Mouse (Mus musculus): ENCODE results near the gene Ppp1r21. TPM values are rescaled to one million over a fixed set of nuclear protein-coding genes. Genes with fewer than 3 reads are reported as not detected.
A peak's percentile ranks its signal among the peaks of the same experiment; 100 is the strongest.

The Ppp1r21 gene
- polyA plus RNA-seq, 1 experiment from 2014 or later: 21.4 TPM

- ATAC-seq (ENCODE audit: insufficient number of reproducible peaks, insufficient read depth, low FRiP score, low TSS enrichment): no peak
- no peaks in the 10 kb centered on the region for H3K36me3 ChIP-seq
- H3K4me1 ChIP-seq: peaks cover 3% of the 10 kb centered on the region; the same call in 1 of the 2 replicates
- H3K27me3 ChIP-seq: no peaks in the 10 kb centered on the region
- WGBS: 100% methylated on average over 1 of the region's 1 CpGs
- no peak overlapping the region for H3K27ac ChIP-seq
- H3K9me3 ChIP-seq: no peaks in the 10 kb centered on the region
- H3K4me3 ChIP-seq: no peak overlapping the region
- no peak overlapping the region for H3K4me2 ChIP-seq (replicated peaks)
- no peak overlapping the region for H3K9ac ChIP-seq
These were observed 85.7 kb downstream of the Ppp1r21 start for GRCm38 (mm10) chr17:88615492-88616155.

- 0 out of 2 replicates have a peak, but pooled peaks cover 8% of the 10 kb centered on the region for H3K36me3 ChIP-seq
- peaks cover 9% of the 10 kb centered on the region; the same call in 1 of the 2 replicates for H3K4me1 ChIP-seq
- H3K27ac ChIP-seq: no peak overlapping the region
- H3K27me3 ChIP-seq: no peaks in the 10 kb centered on the region
- 75% methylated on average over 4 of the region's 4 CpGs for WGBS
- H3K9me3 ChIP-seq: no peaks in the 10 kb centered on the region
- no peak overlapping the region for H3K4me2 ChIP-seq (replicated peaks)
- no peak for ATAC-seq (ENCODE audit: insufficient number of reproducible peaks, insufficient read depth, low FRiP score, low TSS enrichment)
- no peak overlapping the region for H3K4me3 ChIP-seq
- no peak overlapping the region for H3K9ac ChIP-seq
These were observed 91.0 kb downstream of the Ppp1r21 start for GRCm38 (mm10) chr17:88620935-88621334.

GRCm38 (mm10) chr17:88621374-88621773 is 91.5 kb downstream of the Ppp1r21 start:
- Histone ChIP-seq H3K4me2 (replicated peaks) (no peak overlapping the region), H3K36me3 (0 out of 2 replicates have a peak, but pooled peaks cover 8% of the 10 kb centered on the region), H3K27ac (no peak overlapping the region), H3K4me1 (peaks cover 13% of the 10 kb centered on the region), H3K9me3 (no peaks in the 10 kb centered on the region), H3K4me3 (no peak overlapping the region), H3K27me3 (no peaks in the 10 kb centered on the region), H3K9ac (no peak overlapping the region)
- no peak for ATAC-seq (ENCODE audit: insufficient number of reproducible peaks, insufficient read depth, low FRiP score, low TSS enrichment)
- WGBS: 71% methylated on average over 3 of the region's 3 CpGs

- ATAC-seq (ENCODE audit: insufficient number of reproducible peaks, insufficient read depth, low FRiP score, low TSS enrichment): no peak
These were observed 92.8 kb downstream of the Ppp1r21 start for GRCm38 (mm10) chr17:88622711-88623110.

GRCm38 (mm10) chr17:88624386-88624785 is 94.5 kb downstream of the Ppp1r21 start:
- H3K36me3 ChIP-seq: 0 out of 2 replicates have a peak, but pooled peaks cover 8% of the 10 kb centered on the region
- H3K9ac ChIP-seq: no peak overlapping the region
- H3K4me2 ChIP-seq (replicated peaks): no peak overlapping the region
- no peak overlapping the region for H3K27ac ChIP-seq
- ATAC-seq (ENCODE audit: insufficient number of reproducible peaks, insufficient read depth, low FRiP score, low TSS enrichment): no peak
- H3K27me3 ChIP-seq: no peaks in the 10 kb centered on the region
- no peak overlapping the region for H3K4me3 ChIP-seq
- WGBS: 83% methylated on average over 4 of the region's 4 CpGs
- no peaks in the 10 kb centered on the region for H3K9me3 ChIP-seq
- H3K4me1 ChIP-seq: peaks cover 39% of the 10 kb centered on the region

More at GRCm38 (mm10) chr17:88622711-88623110, 92.8 kb downstream of the Ppp1r21 start:
- Histone ChIP-seq H3K9ac (no peak overlapping the region), H3K27me3 (no peaks in the 10 kb centered on the region), H3K9me3 (no peaks in the 10 kb centered on the region), H3K36me3 (0 out of 2 replicates have a peak, but pooled peaks cover 8% of the 10 kb centered on the region), H3K4me1 (peaks cover 24% of the 10 kb centered on the region), H3K4me2 (replicated peaks) (no peak overlapping the region), H3K27ac (no peak overlapping the region), H3K4me3 (no peak overlapping the region)
- WGBS: 93% methylated on average over 1 of the region's 1 CpGs

- 90% methylated on average over 13 of the region's 13 CpGs for WGBS
- no peak for ATAC-seq (ENCODE audit: insufficient number of reproducible peaks, insufficient read depth, low FRiP score, low TSS enrichment)
- H3K27ac ChIP-seq: peak overlapping the region; percentile 77
- H3K9me3 ChIP-seq: no peaks in the 10 kb centered on the region
- no peak overlapping the region for H3K4me2 ChIP-seq (replicated peaks)
- 0 out of 2 replicates have a peak, but pooled peaks cover 8% of the 10 kb centered on the region for H3K36me3 ChIP-seq
- H3K27me3 ChIP-seq: no peaks in the 10 kb centered on the region
- peaks cover 49% of the 10 kb centered on the region for H3K4me1 ChIP-seq
- H3K4me3 ChIP-seq: no peak overlapping the region
- H3K9ac ChIP-seq: no peak overlapping the region
These were observed 95.4 kb downstream of the Ppp1r21 start for GRCm38 (mm10) chr17:88625350-88625749.

GRCm38 (mm10) chr17:88625931-88626330 is 96.0 kb downstream of the Ppp1r21 start:
- Histone ChIP-seq H3K9ac (no peak overlapping the region), H3K4me2 (replicated peaks) (no peak overlapping the region), H3K9me3 (no peaks in the 10 kb centered on the region), H3K36me3 (0 out of 2 replicates have a peak, but pooled peaks cover 8% of the 10 kb centered on the region), H3K27ac (peak overlapping the region; percentile 77), H3K4me1 (peaks cover 54% of the 10 kb centered on the region), H3K27me3 (no peaks in the 10 kb centered on the region), H3K4me3 (no peak overlapping the region)
- ATAC-seq (ENCODE audit: insufficient number of reproducible peaks, insufficient read depth, low FRiP score, low TSS enrichment): no peak
- 37% methylated on average over 7 of the region's 7 CpGs for WGBS

- H3K4me1 ChIP-seq: peaks cover 55% of the 10 kb centered on the region
- H3K36me3 ChIP-seq: 0 out of 2 replicates have a peak, but pooled peaks cover 8% of the 10 kb centered on the region
- ATAC-seq (ENCODE audit: insufficient number of reproducible peaks, insufficient read depth, low FRiP score, low TSS enrichment): peak; percentile 38; the same call in 1 of the 2 replicates
These were observed 96.5 kb downstream of the Ppp1r21 start for GRCm38 (mm10) chr17:88626347-88626811.

GRCm38 (mm10) chr17:88627150-88627549 is 97.2 kb downstream of the Ppp1r21 start:
- Histone ChIP-seq H3K4me1 (peaks cover 60% of the 10 kb centered on the region), H3K9me3 (no peaks in the 10 kb centered on the region), H3K4me2 (replicated peaks) (peak overlapping the region; percentile 27), H3K27ac (peak overlapping the region; percentile 77), H3K4me3 (no peak overlapping the region), H3K27me3 (no peaks in the 10 kb centered on the region), H3K9ac (no peak overlapping the region), H3K36me3 (0 out of 2 replicates have a peak, but pooled peaks cover 8% of the 10 kb centered on the region)
- no peak for ATAC-seq (ENCODE audit: insufficient number of reproducible peaks, insufficient read depth, low FRiP score, low TSS enrichment)
- WGBS: 75% methylated on average over 7 of the region's 7 CpGs

More at GRCm38 (mm10) chr17:88626347-88626811, 96.5 kb downstream of the Ppp1r21 start:
- Histone ChIP-seq H3K9ac (no peak overlapping the region), H3K9me3 (no peaks in the 10 kb centered on the region), H3K4me2 (replicated peaks) (0 out of 2 replicates have a peak overlapping the region, but pooled peaks have one; percentile 27), H3K27ac (peak overlapping the region; percentile 77), H3K4me3 (no peak overlapping the region), H3K27me3 (no peaks in the 10 kb centered on the region)
- 20% methylated on average over 7 of the region's 7 CpGs for WGBS

GRCm38 (mm10) chr17:88628676-88629380 is 98.9 kb downstream of the Ppp1r21 start:
- ATAC-seq (ENCODE audit: insufficient number of reproducible peaks, insufficient read depth, low FRiP score, low TSS enrichment): 0 out of 2 replicates have a peak, but pooled peaks have one; percentile 2
- H3K9ac ChIP-seq: peak overlapping the region; percentile 10; the same call in 1 of the 2 replicates
- no peak overlapping the region for H3K4me2 ChIP-seq (replicated peaks)
- WGBS: 46% methylated on average over 8 of the region's 10 CpGs
- H3K4me1 ChIP-seq: peaks cover 60% of the 10 kb centered on the region
- H3K27me3 ChIP-seq: no peaks in the 10 kb centered on the region
- no peak overlapping the region for H3K4me3 ChIP-seq
- peak overlapping the region; percentile 91 for H3K27ac ChIP-seq
- no peaks in the 10 kb centered on the region for H3K9me3 ChIP-seq
- H3K36me3 ChIP-seq: 0 out of 2 replicates have a peak, but pooled peaks cover 3% of the 10 kb centered on the region

GRCm38 (mm10) chr17:88629381-88629759 is 99.5 kb downstream of the Ppp1r21 start:
- H3K4me1 ChIP-seq: peaks cover 60% of the 10 kb centered on the region
- H3K9me3 ChIP-seq: no peaks in the 10 kb centered on the region
- peak overlapping the region; percentile 91 for H3K27ac ChIP-seq
- H3K4me2 ChIP-seq (replicated peaks): no peak overlapping the region
- ATAC-seq (ENCODE audit: insufficient number of reproducible peaks, insufficient read depth, low FRiP score, low TSS enrichment): peak; percentile 48; the same call in 1 of the 2 replicates
- H3K27me3 ChIP-seq: no peaks in the 10 kb centered on the region
- H3K9ac ChIP-seq: peak overlapping the region; percentile 10; the same call in 1 of the 2 replicates
- no peaks in the 10 kb centered on the region for H3K36me3 ChIP-seq
- no peak overlapping the region for H3K4me3 ChIP-seq
- 25% methylated on average over 4 of the region's 4 CpGs for WGBS
